Mouse (Mus musculus) cortical plate, adult 2 months (tissue): ENCODE data around the gene Tbc1d9.

ENCODE experiments used
- CTCF ChIP-seq: fragments of 200-500 bp; IDR thresholded peaks from 2 replicates; pipeline ENCODE4 v1.5.1; 2011; ENCODE audit warnings: mild to moderate bottlenecking, control low read depth, low read length; ENCODE audit not compliant: insufficient read depth; ENCODE audit errors: extremely low read depth
- POLR2A ChIP-seq: fragments of 200-500 bp; IDR thresholded peaks from 2 replicates; pipeline ENCODE4 v1.6.1; 2011; ENCODE audit warnings: mild to moderate bottlenecking, low read length, control low read depth; ENCODE audit not compliant: insufficient read depth; ENCODE audit errors: extremely low read depth

GRCm38 (mm10) chr8:83252791-83253190, 87.6 kb downstream of the Tbc1d9 start:
- TF ChIP-seq CTCF, result no peak
- no peak for TF ChIP-seq POLR2A
